Mouse (Mus musculus): Measurements from ENCODE around the gene Ube2e3. TPM values are rescaled to one million over a fixed set of nuclear protein-coding genes. Genes with fewer than 3 reads are reported as not detected.
A peak's percentile ranks its signal among the peaks of the same experiment; 100 is the strongest.

Ube2e3 gene
- polyA plus RNA-seq, 1 experiment: 171 TPM

DNA sequence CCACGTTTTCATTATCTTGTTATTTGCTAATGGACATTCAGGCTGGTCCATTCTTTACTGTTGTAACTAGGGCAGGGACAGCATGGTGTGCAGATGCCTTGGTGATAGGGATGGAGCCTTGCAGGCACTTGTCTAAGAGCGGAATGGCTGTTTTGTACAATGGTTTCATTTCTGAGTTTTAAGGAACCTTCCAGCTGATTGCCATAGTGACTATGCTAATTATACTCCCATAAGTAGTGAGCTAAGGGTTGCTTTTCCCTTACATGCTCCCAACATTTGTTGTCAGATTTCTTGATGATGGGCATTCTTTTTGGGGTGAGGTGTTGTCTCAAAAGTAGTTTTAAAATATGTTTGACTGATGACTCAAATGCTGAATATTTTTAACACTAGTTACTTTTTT is 18.5 kb downstream of the Ube2e3 start:
- no peak for DNase-seq (ENCODE audit: low read depth)
- TF ChIP-seq POLR2A (IDR thresholded peaks at IDR 0.05; ENCODE audit: borderline replicate concordance, extremely low read depth, insufficient read depth, insufficient read length, poor library complexity, severe bottlenecking): no peak
- no peak for TF ChIP-seq CTCF (IDR thresholded peaks at IDR 0.05; ENCODE audit: borderline replicate concordance, extremely low read depth, insufficient read depth, insufficient read length)

GRCm38 (mm10) chr2:78888190-78888589 is 20.3 kb downstream of the Ube2e3 start:
- no peak for TF ChIP-seq POLR2A (IDR thresholded peaks at IDR 0.05; ENCODE audit: borderline replicate concordance, extremely low read depth, insufficient read depth, insufficient read length, poor library complexity, severe bottlenecking)
- no peak for TF ChIP-seq CTCF (IDR thresholded peaks at IDR 0.05; ENCODE audit: borderline replicate concordance, extremely low read depth, insufficient read depth, insufficient read length)
- no peak for DNase-seq (ENCODE audit: low read depth)

DNA sequence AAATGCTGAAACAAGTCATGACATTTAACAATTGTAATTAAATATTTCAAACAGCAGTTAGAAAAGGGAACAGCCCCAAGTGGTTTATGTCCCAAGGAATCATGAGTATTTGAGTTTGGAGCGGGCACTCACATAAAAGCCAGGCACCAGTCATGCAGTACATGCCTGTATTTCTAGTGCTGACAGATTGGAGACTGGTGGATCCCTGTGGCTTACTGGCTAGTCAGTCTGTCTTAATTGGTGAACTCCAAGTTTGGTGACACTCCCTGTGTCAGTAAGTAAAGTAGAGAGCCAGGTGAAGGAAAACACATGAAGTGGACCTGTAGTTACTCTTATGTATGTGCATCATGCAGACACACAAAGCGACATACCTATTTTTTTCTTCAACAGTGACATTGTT is 27.3 kb downstream of the Ube2e3 start:
- DNase-seq (ENCODE audit: low read depth): no peak
- TF ChIP-seq CTCF (IDR thresholded peaks at IDR 0.05; ENCODE audit: borderline replicate concordance, extremely low read depth, insufficient read depth, insufficient read length): no peak
- TF ChIP-seq POLR2A (IDR thresholded peaks at IDR 0.05; ENCODE audit: borderline replicate concordance, extremely low read depth, insufficient read depth, insufficient read length, poor library complexity, severe bottlenecking): no peak

DNA sequence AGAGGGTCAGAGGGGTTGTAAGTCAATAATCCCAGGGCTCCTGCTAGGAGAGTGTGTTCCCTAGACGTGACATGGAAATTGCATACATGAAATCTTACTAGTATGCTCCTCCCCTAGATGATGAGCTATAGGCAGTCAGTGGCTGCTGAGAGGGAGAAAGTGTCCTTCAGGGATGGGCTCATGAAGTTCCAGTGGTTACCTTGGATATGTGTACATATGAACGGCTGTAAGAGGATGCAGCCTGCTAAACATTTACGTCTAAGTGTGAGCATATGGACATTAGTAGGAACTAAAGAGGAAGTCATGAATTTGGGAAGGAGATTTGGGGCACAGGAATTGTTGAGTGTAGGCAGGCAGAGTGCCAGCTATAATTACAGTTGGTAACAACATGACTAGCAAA is 38.0 kb downstream of the Ube2e3 start:
- peak; percentile 44 for DNase-seq (ENCODE audit: low read depth)
- TF ChIP-seq POLR2A (IDR thresholded peaks at IDR 0.05; ENCODE audit: borderline replicate concordance, extremely low read depth, insufficient read depth, insufficient read length, poor library complexity, severe bottlenecking) (no peak), CTCF (IDR thresholded peaks at IDR 0.05; ENCODE audit: borderline replicate concordance, extremely low read depth, insufficient read depth, insufficient read length) (no peak)

DNA sequence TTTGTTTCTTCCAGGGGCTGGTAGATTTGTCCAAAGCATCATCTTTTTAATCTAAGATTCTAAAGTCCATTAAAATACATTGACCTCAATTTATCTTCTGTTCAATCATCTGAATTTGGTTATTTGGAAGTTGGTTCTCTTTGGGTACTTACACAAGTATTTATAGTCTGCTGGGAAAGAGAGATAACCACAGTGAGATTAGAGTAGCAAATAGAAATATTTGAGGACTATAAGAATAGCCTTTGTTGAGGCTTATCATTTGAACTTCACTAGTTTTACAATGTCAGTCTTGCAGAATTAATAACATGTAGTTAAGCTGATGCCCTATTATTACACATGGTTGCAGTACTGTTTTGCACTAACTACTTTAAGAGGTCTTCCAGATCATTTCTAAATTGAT is 43.6 kb downstream of the Ube2e3 start:
- no peak for TF ChIP-seq POLR2A (IDR thresholded peaks at IDR 0.05; ENCODE audit: borderline replicate concordance, extremely low read depth, insufficient read depth, insufficient read length, poor library complexity, severe bottlenecking)
- no peak for TF ChIP-seq CTCF (IDR thresholded peaks at IDR 0.05; ENCODE audit: borderline replicate concordance, extremely low read depth, insufficient read depth, insufficient read length)
- DNase-seq (ENCODE audit: low read depth): no peak

DNA sequence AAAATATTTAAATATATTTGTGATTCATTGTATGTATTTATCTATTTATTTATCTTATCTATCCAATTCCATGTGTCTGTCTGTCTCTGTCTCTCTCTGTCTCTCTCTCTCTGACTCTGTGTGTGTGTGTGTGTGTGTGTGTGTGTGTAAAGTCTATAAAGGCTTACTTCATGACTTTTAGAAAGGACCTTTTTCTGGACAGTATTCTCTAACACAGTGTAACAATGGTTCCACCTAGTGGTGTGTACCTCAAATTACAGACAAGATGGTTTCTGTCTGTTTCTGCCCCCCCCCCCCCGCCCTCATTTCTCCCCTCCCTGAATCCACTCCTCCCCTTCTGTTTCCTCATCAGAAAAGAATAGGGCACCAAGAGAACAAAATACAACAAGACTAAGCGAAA is 46.9 kb downstream of the Ube2e3 start:
- DNase-seq (ENCODE audit: low read depth): no peak
- no peak for TF ChIP-seq CTCF (IDR thresholded peaks at IDR 0.05; ENCODE audit: borderline replicate concordance, extremely low read depth, insufficient read depth, insufficient read length)

GRCm38 (mm10) chr2:78922980-78923674 is 55.2 kb downstream of the Ube2e3 start:
- DNase-seq (ENCODE audit: low read depth): no peak
- TF ChIP-seq POLR2A (IDR thresholded peaks at IDR 0.05; ENCODE audit: borderline replicate concordance, extremely low read depth, insufficient read depth, insufficient read length, poor library complexity, severe bottlenecking) (no peak), CTCF (IDR thresholded peaks at IDR 0.05; ENCODE audit: borderline replicate concordance, extremely low read depth, insufficient read depth, insufficient read length) (no peak)

DNA sequence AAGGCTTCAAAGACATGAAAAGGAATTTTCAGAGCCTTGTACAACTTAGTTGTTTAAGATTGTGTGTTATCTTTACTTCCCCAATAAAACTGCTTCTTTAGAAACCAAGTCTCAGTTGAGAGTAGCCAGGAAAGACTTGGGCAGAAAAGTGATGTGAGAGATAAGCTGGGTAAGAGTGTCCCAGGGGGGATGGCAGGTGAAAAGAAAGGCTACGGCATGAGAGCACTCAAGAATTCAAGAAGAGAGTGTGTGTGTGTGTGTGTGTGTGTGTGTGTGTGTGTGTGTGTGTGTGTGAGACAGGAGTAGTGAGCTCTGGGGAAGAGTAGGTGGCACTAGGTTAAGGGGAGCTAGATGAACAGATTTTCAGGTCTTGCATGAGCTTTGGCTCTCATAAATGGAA is 57.9 kb downstream of the Ube2e3 start:
- no peak for TF ChIP-seq POLR2A (IDR thresholded peaks at IDR 0.05; ENCODE audit: borderline replicate concordance, extremely low read depth, insufficient read depth, insufficient read length, poor library complexity, severe bottlenecking)
- no peak for TF ChIP-seq CTCF (IDR thresholded peaks at IDR 0.05; ENCODE audit: borderline replicate concordance, extremely low read depth, insufficient read depth, insufficient read length)
- DNase-seq (ENCODE audit: low read depth): no peak

DNA sequence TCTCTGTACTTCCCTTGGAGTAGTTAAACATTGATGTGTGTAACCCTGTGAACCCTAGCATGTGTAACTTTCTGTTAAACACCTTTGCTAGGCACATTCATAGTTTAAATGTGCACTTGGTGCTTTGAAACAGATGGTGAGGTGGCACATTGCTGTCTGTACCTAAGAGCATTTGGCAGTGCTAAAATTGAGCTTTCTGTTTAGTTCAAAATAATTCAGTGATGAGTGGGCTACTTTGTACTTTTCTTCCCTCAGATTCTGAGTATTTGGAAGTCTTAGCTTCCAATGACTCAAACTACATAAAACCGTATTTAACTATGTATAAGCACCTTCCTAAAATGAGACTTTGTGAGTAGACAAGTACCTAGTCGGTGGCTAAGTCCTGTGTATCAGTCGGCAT is 59.7 kb downstream of the Ube2e3 start:
- TF ChIP-seq POLR2A (IDR thresholded peaks at IDR 0.05; ENCODE audit: borderline replicate concordance, extremely low read depth, insufficient read depth, insufficient read length, poor library complexity, severe bottlenecking): no peak
- no peak for DNase-seq (ENCODE audit: low read depth)

- TF ChIP-seq CTCF (IDR thresholded peaks at IDR 0.05; ENCODE audit: borderline replicate concordance, extremely low read depth, insufficient read depth, insufficient read length) (no peak), POLR2A (IDR thresholded peaks at IDR 0.05; ENCODE audit: borderline replicate concordance, extremely low read depth, insufficient read depth, insufficient read length, poor library complexity, severe bottlenecking) (no peak)
- no peak for DNase-seq (ENCODE audit: low read depth)
Measured at GRCm38 (mm10) chr2:78928080-78928479, 60.2 kb downstream of the Ube2e3 start.

DNA sequence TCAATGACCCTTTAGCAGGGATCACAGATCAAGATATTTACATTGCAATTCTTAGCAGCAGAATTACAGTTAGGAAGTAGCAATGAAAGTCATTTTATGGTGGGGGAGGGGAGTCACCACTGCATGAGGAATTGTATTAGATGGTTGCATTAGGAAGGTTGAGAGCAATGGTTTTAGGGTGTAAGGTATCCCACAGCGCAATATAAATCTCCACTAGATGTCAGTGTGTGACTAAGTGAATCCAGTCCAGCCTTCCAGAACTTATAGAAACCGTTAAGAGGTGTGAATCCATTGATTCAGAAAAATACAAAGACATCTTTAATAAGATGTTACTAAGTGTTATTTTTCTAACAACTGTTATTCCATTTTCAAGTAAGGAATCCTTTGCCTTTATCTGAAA is 63.4 kb downstream of the Ube2e3 start:
- peak; percentile 55 for DNase-seq (ENCODE audit: low read depth)
- TF ChIP-seq CTCF (IDR thresholded peaks at IDR 0.05; ENCODE audit: borderline replicate concordance, extremely low read depth, insufficient read depth, insufficient read length) (peak; percentile 29; the same call in 1 of the 2 replicates), POLR2A (IDR thresholded peaks at IDR 0.05; ENCODE audit: borderline replicate concordance, extremely low read depth, insufficient read depth, insufficient read length, poor library complexity, severe bottlenecking) (no peak)

- peak; percentile 79 for DNase-seq (ENCODE audit: low read depth)
- TF ChIP-seq CTCF (IDR thresholded peaks at IDR 0.05; ENCODE audit: borderline replicate concordance, extremely low read depth, insufficient read depth, insufficient read length): no peak
Measured at GRCm38 (mm10) chr2:78959451-78959850, 91.5 kb downstream of the Ube2e3 start.

DNA sequence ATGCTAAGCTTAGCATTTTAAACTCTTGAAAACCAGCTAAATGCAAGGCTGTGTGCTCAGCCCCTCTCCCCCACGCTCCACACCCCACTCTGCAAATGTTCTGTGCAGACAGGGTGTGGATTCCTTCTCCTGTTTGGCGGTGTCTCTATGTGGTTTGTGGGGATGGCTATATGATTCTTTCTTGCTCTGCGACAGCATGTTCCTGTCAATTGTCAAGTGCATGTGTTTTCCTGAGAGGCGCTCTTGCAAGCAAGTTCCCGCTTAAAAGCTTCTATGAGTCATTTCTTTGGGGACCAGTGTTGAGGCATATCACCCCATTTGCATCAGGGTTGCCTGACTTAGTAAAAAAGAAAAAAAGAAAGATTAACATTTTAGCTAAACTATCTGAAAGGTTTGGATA is 92.4 kb downstream of the Ube2e3 start:
- no peak for TF ChIP-seq CTCF (IDR thresholded peaks at IDR 0.05; ENCODE audit: borderline replicate concordance, extremely low read depth, insufficient read depth, insufficient read length)
- peak; percentile 43 for DNase-seq (ENCODE audit: low read depth)

All from brain, embryonic 14.5 days (tissue).